Mouse (Mus musculus) adrenal gland, postnatal 36 days (tissue): ENCODE data around the gene Gm884. TPM values are rescaled to one million over a fixed set of nuclear protein-coding genes. Genes with fewer than 3 reads are reported as not detected.
"Not testable (repeated sequence)": the region's sequence is repeated elsewhere in the genome, so short reads cannot be mapped to it uniquely, and the experiment has no call there.

Source experiments
- DNase-seq, 2 experiments: peaks; one replicate each; pipeline ENCODE4 v3.0.0; 2021; ENCODE audit warnings: mixed read lengths in 1 of 2
- total RNA-seq, 2 experiments: library from RNA; stranded (reverse); gene quantifications; 2 replicates each; pipeline ENCODE4 v1.2.3; 2021

The Gm884 gene
- total RNA-seq, 2 experiments from 2014 or later, result not detected

- no peak for DNase-seq
Observed at GRCm38 (mm10) chr11:103634806-103635205, 13.9 kb upstream of the Gm884 start.

DNA sequence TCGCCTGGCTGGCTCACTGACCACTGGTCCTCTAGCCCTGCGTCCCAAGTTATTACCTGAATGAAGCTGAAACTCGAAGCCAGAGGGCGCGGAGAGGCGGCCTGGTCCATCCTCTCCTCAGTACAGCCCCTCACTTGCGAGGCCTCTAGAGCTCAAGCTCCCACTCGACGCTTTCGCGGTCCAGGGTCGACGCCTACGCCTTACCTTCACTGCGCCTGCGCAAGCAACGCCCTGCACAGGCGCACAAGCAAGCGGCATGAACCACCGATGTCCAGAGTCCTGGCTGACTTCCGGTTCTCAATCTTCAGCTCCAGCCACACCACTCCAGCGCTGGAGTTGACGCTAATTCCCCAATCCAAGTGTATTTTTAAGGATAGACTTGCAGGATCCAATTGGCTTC is 6.5 kb upstream of the Gm884 start:
- DNase-seq, result no peak

DNA sequence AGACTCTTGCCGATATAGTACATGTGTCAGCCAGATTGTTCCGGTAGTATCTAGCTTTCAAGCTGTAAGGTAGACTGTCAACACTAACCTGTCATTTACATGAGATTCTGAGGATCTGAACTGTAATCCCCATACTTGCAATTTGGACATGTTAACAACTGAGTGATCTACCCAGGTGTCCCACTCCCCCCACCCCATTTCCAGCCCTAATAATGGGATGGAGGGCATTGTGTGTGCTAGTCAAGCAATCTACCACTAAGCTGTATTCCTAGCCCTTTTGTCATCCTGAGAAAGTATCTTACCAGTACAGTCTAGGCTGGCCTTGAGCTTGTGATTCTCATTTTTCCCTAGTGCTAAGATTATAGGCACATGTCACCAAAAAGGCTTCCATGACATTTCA is 10.2 kb downstream of the Gm884 start:
- DNase-seq, result no peak

DNA sequence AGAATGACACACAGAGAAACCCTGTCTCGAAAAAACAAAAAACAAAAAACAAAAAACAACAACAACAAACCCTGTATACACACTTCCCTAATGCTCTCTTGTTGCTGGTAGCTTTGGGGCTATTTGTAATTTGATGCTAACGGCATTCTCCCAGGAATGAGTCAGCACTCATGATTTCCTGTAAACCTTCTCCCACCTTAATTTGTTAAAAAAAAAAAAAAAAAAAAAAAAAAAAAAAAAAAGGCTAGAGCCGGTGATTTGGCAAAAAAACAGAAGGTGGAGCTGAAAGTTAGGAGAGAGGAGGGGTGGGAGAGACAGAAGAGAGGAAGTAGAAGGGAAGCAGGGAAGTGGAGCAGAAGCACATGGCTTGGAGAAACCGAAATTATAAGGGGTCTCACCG is 14.3 kb downstream of the Gm884 start:
- no peak for DNase-seq

- no peak for DNase-seq
Observed at GRCm38 (mm10) chr11:103578339-103578738, 42.6 kb downstream of the Gm884 start.

DNA sequence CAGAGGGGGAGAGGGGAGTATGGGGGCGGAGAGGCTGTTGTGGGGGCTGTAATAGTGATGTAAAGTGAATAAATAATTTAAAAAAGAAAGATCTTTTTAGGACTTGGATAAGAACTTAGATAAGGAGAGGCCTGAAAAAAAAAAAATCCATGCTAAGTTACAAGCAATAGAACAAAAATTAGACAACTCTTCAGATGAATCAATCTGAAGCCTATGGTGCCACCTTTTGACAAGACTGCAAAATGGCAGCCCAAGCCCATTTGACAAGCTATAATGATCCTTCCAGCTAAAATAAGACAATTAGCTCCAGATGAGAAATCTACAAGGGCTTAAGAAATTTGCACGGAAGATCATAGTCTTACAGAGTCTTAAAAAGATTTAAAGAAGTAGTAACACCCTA is 64.9 kb downstream of the Gm884 start:
- DNase-seq, result peak in 1 of 2 experiments; percentile 11

GRCm38 (mm10) chr11:103534973-103535372 is 86.0 kb downstream of the Gm884 start:
- not testable (repeated sequence) for DNase-seq

- peak in 1 of 2 experiments; percentile 1 for DNase-seq
Observed at GRCm38 (mm10) chr11:103512111-103512510, 108.8 kb downstream of the Gm884 start.

GRCm38 (mm10) chr11:103504497-103504896 is 116.4 kb downstream of the Gm884 start, which contains the start of gene Lrrc37a:
Gene Lrrc37a, minus strand, starts transcription at chr11:103504597.
- no peak for DNase-seq

Other genes with a start within 250 kb of the Gm884 start
- gene Plekhm1, start 208.5 kb downstream of the Gm884 start, total RNA-seq, result 10 to 100 TPM; 20.1 to 21.5 TPM
- gene Lrrc37a, start 116.5 kb downstream of the Gm884 start, total RNA-seq, result not detected
- not detected for gene Lyzl6, start 17.8 kb upstream of the Gm884 start, total RNA-seq
- gene Rprml, start 28.4 kb upstream of the Gm884 start, total RNA-seq, result under 1 TPM in 1 of 2 experiments, not detected in 1; 0.40 TPM
- 10 to 100 TPM; 90.4 to 93.9 TPM for gene Gosr2, start 76.8 kb upstream of the Gm884 start, total RNA-seq
- under 1 TPM; 0.13 to 0.20 TPM for gene Wnt9b, start 128.7 kb upstream of the Gm884 start, total RNA-seq
- 1 to 10 TPM in 1 of 2 experiments, not detected in 1; 1.1 TPM for gene Wnt3, start 153.0 kb upstream of the Gm884 start, total RNA-seq